Mouse (Mus musculus) E14TG2a.4 (cell line): ENCODE data around the gene Mbd6.

ENCODE experiments used
- CTCF ChIP-seq: conservative IDR thresholded peaks from 2 replicates; pipeline ENCODE4 v1.5.1; 2014; ENCODE audit warnings: low read length
- NANOG ChIP-seq: IDR thresholded peaks from 2 replicates; pipeline ENCODE4 v1.6.1; 2014; ENCODE audit warnings: borderline replicate concordance, low read length, mixed read lengths
- POU5F1 ChIP-seq: IDR thresholded peaks from 2 replicates; pipeline ENCODE4 v1.6.1; 2014; ENCODE audit warnings: low read length, borderline replicate concordance

DNA sequence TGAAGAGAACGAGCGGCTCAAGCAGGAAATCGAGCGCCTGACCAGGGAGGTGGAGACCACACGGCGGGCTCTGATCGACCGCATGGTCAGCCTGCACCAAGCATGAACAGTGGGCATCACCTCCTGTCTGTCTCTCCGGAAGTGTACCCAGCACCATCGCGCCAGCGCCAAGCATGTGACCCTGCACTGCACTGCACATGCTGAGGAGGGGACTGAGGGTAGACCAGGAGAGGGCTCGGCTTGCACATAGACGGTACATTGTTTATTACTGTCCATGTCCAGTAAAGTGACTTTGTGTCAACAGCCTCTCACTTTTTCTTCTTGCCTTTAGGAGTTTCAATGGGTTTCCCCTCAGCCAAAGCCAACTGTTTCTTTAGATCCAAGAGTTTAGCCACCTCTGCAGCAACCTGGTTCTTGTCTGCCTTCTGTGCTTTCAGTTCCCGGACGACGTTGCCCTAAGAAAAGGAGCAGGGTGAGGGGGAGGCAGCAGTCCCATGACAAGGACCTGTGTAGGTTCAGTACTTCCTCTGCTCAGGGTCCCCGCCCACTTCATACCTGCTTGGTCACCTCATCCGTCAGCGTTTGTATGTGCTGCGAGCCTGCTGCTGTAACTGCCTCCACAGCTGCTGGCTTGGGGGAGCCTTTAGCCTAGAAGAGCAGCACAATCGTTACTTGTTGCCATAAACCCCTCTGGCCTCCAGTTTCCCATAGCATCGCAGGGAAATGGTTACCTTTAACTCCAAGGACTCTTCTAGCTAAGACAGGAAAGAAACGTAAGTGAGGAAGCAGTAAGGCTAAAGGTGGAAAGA lies 7.4 kb upstream of the Mbd6 start:
- TF ChIP-seq CTCF, result no peak
- no peak for TF ChIP-seq POU5F1
- TF ChIP-seq NANOG, result no peak
